Mouse (Mus musculus) ES-CJ7 (cell line): ENCODE measurements at regions not wholly inside any gene's neighbourhood (a gene's known extent, or its start where the extent isn't known, plus 50 kb on each side); places are given as distances from the start of the nearest gene placed in this dataset.
"Not testable (repeated sequence)": the region's sequence is repeated elsewhere in the genome, so short reads cannot be mapped to it uniquely, and the experiment has no call there.

Source experiments
- DNase-seq: peaks from one replicate; pipeline ENCODE4 v3.0.0; 2011; ENCODE audit warnings: low read depth, low spot score

DNA sequence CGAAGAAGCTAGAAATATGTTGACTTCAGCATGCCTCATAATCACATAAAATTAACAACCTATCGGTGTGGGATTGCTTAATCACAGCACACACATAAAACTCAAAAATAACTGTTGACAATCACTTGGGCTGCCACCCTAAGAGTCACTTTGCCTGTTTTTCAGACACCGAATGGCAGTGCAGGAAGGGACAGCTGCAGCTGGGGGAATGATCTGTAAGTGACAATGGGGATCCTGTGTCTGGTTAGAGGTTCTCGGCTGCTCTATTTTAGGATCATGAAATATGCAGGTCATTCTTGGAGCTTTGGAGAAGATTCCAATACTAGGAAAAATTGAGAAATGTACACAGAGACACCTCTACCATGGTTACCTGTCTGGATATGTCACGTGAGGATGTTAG lies 54.4 kb upstream of the Tcf12 start:
- no peak for DNase-seq

DNA sequence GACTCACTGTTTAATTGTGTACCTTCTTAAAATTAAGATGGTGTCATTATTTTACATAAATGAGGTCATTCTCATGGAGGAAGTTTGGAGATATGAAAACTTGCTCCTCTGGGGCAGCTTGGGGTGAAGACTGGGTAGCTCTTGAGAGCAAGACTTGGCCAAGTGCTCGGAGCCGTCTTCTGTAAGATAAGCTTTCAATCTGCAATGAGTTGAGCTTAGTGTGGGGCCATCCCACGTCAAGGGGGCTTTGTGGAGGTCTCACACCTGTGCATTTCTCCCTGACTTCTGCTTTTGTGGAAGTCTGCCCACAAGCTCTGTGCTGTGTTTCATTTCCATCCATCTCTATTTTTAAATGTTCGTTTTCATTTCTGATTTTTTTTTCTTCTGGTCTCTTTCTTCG lies 54.9 kb upstream of the Tcf12 start:
- no peak for DNase-seq

DNA sequence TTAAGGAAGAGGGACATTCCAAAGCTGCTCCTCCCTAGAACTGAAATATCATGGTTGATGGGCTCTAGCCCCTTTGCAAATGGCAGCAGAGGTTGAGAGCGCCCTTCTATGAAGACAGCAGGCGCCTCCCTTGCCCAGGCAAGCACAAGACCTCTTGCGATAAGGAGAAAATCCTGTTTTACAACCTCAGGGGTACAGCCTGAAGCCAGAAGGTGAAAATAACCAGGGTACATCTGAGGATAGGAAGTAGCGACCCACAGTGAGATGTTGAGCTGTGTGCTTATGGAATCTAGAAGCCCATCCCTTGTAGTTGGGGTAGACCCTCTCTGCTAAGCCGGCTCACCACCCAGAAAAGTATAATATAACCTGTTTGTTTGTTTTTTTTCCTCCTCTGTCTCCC lies 57.6 kb upstream of the Tcf12 start:
- no peak for DNase-seq

DNA sequence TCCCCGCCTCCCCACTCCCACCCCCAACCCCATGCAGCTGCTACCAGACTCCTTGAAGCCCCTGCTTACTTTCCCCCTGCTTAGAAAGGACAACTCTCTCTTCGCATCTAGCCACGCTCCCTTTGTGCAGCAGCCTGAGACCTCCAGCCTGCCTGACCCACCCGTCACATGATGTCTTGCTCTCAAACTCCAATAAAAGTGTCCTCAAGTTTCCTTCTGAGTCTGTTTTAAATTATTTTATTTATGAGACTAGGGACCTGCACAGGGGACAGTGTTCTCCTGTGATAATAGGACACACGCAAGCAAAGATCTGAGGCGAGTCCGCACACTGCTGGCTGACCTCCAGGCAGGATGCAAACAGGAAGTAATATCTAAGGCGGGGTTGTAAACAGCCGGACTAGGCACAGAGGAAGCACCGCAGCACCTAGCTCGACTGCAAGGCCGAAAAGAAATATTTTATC lies 58.1 kb upstream of the Tcf12 start:
- DNase-seq: peak; percentile 60

DNA sequence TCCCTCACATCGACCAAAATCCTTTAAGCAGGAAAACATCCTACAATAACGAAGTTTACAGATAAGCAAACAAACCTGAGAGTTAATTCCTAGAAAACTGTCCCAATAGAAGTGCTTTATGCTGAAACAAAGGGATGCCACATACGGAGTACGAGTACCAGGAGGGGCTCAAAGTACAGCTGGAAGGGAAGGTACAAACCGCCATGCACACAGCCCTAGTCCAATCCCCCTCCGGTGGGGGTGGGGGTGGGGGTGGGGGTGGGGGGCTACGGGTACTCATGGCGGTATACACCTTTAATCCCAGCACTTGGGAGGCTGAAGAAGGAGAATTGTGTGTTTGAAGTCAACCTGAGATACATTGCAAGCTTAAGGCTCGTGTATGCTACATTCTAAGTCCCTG lies 58.6 kb upstream of the Tcf12 start:
- DNase-seq: peak; percentile 25

DNA sequence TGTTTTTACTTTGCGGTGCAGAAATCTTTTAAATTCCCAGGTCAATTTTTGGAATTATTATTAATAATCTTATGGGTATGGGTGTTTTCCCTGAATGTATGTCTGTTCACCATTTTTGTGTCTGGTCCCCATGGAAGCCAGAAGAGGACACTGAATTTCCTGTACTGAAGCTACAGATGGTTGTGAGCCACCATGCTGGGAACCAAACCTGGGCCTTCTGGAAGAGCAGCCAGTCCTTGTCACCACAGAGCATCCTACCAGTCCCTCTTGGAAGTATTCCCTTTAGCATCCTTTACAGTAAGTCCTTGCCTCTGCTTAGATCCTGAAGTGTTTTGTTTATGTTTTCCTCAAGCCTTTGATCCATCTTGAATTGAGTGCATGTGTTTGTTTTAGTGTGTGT lies 60.7 kb upstream of the Tcf12 start:
- DNase-seq: no peak

DNA sequence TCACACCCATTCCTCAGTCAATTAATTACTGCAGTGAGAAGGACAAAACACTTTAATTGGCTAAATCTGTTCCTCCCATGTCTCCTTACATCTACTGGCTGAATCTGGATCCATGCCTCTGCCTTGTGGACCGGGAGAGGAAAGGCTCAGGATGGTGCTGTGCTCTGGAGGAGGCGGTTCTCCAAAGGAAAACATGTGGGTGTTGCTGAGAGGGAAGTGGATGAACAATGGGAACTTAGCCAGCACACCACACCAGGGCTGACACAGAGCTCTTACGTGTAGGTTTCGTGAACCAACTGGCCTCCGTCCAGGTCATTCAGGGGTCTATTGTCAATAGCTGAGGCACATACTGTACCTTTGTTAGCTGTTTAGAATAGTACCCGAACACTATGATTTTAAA lies 69.3 kb upstream of the Tcf12 start:
- peak; percentile 20 for DNase-seq

DNA sequence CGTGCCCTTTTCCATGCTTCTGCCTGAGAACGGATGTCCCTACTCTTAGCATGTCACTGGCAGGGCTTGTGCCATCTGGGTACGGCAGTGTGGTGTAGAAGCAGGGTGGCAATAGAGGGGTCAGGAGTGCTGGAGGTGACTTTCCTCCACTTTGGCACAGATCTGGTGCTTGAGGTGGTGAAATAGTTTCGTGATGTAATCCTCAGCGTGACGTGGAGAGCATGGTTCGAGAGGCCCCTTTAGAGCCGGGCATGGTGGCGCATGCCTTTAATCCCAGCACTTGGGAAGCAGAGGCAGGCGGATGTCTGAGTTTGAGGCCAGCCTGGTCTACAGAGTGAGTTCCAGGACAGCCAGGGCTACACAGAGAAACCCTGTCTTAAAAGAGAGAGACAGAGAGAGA lies 71.7 kb upstream of the Tcf12 start:
- no peak for DNase-seq

DNA sequence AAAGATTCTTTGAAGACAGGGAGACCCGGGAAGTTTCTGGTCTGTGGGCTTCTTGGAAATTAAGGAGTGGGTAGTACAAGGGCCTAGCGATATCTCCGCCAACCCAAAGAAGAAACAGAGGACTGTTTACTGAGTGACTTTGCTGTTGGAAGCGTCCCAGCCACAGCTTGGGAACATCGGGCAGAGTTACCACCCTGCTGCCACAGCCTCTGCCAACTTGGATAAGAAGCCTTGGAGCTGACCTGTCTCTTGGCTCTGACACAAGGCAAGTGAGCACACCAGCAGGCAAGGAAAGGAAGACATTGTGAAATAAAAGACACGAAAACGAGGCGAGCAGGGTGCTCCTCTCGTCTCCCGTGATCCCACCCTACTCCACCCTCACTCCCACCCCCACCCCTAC lies 72.3 kb upstream of the Tcf12 start:
- no peak for DNase-seq

DNA sequence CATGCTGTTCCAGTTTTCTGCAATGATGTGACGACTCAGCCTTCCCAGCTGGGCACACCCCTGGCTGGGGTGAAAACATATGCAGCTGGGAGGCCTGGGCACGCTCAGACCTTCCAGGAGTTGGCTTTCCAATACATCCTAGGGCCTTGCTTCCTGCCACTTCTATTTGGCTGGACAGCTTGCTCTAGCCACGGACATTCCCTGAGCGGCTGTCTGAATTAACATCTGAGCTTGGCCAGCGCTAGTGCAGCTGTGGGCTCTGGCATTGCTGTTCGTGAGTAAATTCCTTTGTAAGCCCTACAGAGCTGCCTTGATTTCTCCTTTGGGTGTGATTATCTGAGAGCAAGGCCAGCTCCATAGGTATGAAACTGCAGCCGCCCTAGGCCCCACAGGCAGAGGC lies 78.2 kb upstream of the Tcf12 start:
- DNase-seq: no peak

DNA sequence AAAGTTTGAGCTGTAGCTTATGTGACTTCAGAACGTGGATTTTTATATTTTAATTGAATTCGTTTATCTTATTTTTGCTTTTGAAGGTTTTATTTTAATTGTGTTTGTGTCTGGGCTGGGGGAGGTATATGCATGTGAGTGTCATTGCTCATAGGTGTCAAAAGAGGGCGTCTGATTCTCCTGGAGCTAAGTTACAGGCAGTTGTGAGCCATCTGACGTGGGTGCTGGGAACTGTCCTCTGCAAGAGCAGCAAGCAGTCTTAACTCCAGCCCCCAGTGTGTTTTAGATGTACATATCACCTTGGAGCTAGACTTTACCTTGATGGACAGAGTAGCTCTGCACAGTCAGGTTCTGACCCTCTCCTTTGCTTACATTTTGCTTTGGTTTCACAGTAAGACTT lies 79.0 kb upstream of the Tcf12 start:
- DNase-seq: peak; percentile 24

DNA sequence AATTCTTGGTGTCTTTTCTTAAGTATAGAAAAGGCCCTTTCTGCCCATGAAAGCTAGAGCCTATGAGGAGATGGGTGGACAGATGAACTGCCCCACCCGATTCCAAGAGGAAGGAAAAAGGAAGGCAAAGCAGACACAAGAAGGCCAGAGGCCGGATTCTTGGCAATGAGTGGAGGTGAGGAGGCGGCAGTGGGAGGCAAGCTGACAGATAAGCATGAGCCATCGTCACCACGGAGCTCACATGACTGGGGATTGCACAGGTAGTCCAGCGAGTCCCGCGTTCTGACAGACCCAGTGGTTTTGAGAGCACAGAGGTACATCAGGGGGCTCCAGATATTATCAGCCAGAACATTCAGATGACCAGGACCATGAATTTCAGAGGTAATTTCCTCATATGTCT lies 79.4 kb upstream of the Tcf12 start:
- no peak for DNase-seq

DNA sequence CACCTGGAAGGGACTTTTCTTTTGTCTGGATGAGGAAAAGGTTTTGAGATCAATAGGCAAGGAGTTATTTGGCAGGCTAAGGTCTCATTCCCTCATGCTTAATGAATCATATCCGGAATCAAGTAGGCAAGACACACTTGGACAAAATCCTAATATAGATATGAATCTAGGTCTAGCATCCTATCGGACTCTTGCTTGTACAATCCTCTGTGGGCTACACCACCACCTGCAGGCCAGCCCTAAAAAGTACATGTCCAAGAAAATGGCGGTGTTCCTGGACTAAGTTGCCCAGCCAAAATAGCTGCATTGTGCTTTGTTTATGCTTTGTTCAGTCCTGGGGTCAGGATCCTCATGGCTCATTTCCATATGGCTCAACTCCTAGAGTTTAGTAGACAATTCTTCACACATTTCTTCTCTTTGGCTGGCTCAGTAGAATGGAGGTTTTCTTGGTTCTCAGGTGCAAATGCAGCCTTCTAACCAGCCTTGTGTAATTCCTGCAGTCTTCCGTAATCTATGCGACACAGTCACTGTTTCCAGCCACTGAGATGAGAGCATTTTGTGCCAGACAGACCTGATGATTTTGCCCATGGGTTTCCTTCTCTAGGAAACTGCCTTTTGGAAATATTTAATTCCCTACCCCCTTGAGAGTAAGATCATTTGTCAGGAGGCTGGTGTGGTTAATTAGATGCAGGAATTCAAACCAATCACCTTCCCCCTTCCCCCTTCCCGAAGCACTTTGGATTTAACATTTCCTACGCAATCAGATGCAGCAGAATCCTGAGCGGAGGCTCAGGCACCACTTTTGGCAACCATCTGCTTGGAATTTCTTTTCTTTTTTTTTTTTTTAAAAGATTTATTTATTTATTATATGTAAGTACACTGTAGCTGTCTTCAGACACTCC lies 80.6 kb upstream of the Tcf12 start:
- peak; percentile 59 for DNase-seq

DNA sequence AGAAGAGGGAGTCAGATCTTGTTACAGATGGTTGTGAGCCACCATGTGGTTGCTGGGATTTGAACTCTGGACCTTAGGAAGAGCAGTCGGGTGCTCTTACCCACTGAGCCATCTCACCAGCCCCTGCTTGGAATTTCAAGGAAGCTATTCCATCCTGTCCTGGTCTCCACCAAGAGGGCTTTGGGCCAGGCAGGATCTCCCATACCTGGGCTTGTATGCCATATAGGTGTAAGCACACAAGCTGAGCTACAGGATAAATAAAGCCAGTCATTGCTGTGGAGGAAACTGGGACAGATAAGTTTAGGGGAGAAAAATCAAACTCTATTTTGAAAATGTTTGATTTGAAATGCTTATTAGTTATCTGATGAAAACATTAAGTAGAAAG lies 81.3 kb upstream of the Tcf12 start:
- DNase-seq: not testable (repeated sequence)

DNA sequence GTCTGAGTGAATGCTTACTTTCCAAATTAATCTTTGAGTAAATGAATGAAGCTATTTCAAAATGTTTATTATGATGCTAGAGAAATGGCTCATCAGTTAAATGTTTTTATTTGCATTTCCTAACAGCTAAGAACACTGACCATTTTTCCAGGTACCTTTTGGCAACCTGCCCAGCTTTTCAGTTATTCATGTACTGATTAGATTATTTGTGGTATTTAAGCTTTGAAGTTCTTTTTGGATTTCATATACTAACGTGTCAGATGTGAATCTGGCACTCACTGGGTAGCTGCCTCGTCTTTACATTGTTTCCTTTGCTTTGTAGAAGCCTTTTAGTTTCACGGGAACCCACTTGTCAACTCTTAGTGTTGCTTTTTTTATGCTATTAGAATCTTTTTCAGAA lies 79.3 kb upstream of the Zfp280d start:
- DNase-seq: no peak

DNA sequence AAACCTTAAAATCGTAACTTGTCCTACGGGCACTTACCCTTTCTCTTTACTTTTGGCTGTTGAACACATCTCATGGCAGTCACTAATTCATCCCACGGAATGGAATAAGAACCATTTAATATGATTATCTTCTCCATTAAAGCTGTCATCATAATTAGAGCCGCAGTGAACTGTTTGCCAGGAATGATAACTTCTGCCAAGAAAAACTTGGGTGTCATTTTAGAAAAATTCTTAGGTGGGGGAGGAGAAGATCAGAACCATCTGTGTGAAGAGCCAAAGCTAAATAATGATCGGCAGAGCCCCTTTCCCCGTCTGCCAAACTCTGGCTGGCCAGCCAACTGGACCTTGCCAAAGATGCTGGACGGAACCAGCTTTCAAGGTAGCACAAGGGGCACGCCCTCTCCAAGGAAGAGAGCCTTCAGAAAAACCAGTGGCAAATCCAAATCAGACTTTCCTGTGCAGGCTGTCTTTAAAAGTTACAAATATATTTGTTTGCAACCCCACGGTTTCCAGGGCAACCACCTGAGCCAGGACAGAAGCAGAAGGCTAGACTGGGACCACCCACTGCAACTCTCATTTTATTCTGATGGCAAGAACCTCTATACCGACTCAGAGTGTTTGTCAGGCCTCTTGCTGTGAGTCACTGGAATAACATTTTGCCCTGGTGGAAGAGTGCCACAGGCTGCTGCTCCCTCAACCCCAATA lies 77.9 kb upstream of the Zfp280d start:
- no peak for DNase-seq

DNA sequence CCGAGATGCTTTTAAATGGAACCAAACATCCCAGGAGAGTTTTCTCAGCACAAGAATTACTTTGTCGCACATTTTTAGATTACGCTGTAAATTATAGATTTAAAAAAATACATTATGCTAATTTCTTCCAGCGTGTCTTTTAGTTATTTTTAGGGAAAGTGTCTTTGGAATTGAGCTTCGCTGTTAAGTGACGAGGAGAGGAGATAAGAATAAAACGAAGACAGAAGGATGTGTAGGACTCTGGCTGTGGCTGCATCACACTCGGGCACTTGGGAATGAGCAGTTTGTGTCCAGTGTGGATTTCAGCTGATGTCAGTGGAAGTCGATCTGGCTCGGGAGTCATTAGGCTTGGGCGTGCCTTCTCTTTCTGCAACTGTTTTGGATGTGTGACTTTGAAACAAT lies 77.3 kb upstream of the Zfp280d start:
- no peak for DNase-seq

DNA sequence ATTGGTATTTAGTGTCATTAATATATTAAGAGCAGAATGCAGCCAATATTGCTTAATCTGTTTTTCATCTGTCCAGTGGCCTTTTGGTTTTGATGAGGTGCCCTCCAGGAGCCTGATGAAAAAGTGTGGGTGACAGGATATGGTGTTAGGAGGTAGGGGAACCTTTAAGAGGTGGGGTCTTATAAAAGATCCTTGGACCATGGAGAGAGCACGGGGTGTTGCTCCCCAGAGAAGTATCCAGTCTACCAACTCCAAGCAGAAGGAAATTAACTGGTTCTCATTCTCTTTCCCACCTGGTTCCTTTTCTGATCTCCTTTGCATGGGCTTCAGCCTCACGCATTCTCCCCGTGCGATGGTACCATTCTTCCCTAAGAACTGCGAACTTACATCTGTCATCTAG lies 75.7 kb upstream of the Zfp280d start:
- no peak for DNase-seq

DNA sequence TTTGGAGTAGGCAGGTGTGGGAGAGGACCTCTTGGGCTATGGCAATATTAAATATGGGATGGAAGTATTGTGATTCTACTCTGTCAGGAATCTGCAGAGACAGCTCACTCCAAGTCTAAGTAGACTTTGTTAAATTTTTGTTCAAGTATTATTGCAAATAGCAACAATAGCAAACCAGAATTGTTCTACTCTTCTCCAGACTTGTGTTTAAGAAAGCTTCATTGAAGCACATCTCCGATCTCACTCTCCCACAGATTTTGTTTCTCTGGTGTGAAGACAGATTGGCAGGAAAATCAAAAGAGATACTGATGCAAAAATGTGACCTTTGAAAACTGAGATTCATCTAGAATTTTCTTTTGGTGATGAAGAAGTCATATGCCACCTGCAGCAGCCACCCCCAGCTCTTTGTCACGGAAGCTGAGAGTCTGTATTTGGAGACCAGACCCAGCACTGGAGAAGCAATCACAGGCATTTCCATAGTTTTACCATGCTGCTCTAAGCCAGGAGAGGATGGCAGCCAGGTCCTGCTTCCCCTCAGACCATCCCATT lies 70.2 kb upstream of the Zfp280d start:
- no peak for DNase-seq

DNA sequence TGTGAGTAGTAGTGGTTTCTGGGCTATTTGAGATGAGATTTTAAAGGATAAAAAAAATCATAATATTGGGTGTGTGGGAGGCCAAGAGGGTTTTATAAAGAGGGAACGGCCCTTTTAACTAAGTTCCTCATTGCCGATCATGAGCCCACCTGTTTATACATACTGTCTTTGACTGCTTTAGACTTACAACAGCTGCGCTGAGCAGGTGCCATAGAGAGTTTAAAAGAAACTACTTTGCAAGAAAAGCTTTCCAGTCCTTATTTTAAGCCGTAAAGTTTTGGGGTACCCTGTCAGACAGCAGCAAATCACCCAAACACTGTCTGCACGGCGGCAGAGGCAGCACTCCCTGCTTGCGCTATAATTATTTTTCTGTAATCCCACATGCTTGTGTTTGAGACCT lies 68.8 kb upstream of the Zfp280d start:
- DNase-seq: no peak

DNA sequence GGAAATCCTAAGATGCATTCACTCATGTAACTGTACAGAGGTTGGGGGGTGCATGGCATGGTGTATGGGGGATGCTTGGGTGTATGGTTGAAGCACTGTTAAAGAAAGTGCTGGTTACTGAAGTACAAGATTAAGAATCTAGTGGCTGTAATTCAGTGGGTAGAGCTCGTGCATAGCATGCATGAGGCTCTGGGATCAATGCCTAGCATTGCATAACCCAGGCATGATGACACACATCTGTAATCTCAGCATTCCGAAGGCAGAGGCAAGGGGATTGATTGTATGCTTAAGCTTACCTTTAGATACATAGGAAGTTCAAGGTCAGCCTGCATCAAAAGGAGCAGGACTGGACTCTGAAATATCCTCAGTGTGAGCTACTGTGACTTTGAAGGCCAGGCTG lies 67.7 kb upstream of the Zfp280d start:
- no peak for DNase-seq

DNA sequence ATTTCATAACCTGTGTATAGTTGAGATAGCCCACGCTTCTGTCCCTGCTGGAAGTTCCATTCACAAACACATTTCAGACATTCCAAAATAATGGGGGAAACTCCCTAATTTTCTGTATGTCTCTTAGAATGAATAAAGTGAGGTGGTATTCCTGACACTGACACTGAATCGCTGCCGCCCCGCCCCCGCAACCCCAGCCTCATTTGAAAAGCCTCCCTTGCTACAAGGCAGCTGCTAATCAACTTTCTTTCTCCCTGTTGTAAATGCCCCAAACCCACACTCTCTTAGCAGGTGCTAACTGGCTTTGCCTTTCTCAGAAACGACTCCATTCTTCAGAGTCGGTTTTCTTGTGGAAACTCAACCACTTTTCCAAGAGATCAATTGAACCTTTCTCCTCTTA lies 66.4 kb upstream of the Zfp280d start:
- DNase-seq: no peak
